Mouse (Mus musculus): ENCODE measurements around the gene Pramel6.

DNA sequence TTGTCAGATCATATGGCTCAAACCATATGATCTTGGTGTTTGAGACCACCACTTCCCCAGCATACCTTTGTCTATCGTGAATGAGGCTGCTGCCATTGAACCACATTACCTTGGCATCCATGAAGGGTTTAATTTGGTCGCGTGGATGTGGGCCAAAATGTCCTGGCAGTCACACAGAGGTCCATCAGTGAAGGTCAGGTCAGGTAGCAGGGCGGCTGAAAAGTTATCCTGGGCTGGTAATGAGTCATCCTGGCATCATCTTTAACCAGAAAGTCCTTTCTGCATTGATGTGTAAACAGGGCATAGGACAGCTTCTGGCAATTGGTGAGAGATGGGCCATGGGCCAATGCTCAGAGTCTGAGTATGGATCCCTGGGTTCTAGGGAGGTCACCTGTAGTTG lies 14.3 kb downstream of the Pramel6 start:
- TF ChIP-seq CTCF (IDR thresholded peaks at IDR 0.05; ENCODE audit: insufficient read depth, low read depth, low read length) (no peak), POLR2A (IDR thresholded peaks at IDR 0.05; ENCODE audit: insufficient read depth, low read depth, low read length) (no peak)
